Mouse (Mus musculus): ENCODE measurements around the gene Hist1h2bg.
A peak's percentile ranks its signal among the peaks of the same experiment; 100 is the strongest.
"Not testable (repeated sequence)": the region's sequence is repeated elsewhere in the genome, so short reads cannot be mapped to it uniquely, and the experiment has no call there.

The Hist1h2bg gene

GRCm38 (mm10) chr13:23539821-23540220 lies 31.4 kb upstream of the Hist1h2bg start:
- DNase-seq: not testable (repeated sequence)

GRCm38 (mm10) chr13:23541497-23541896 lies 29.7 kb upstream of the Hist1h2bg start:
- no peak for DNase-seq

DNA sequence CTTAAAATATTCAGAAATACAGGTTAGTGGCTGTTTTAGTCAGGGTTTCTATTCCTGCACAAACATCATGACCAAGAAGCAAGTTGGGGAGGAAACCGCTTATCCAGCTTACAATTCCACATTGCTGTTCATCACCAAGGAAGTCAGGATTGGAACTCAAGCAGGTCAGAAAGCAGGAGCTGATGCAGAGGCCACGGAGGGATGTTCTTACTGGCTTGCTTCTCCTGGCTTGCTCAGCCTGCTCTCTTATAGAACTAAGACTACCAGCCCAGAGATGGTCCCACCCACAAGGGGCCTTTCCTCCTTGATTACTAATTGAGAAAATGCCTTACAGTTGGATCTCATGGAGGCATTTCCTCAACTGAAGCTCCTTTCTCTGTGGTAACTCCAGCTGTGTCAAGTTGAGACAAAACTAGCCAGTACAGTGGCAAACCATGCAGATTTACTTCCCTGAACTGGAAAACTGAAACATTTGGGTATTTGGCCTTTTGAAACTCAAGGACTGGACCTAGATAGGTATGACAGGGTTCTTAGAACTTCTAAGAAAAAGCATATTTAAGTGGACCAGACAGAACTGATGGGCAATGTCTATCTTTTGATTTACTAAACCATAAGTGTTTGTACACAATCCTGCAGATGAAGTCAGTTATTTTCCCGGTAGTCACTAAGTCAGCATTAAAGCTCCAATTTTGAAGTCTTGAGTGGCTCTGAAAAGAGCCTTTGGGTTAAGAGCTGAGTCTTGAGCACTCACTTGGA lies 28.8 kb upstream of the Hist1h2bg start:
- not testable (repeated sequence) for DNase-seq

- DNase-seq: peak; percentile 74 to 84
These were observed 28.1 kb upstream of the Hist1h2bg start, which contains the start of gene Hist1h2bh for GRCm38 (mm10) chr13:23542999-23543607. TSS of gene Hist1h2bh (minus strand) at chr13:23543392.

DNA sequence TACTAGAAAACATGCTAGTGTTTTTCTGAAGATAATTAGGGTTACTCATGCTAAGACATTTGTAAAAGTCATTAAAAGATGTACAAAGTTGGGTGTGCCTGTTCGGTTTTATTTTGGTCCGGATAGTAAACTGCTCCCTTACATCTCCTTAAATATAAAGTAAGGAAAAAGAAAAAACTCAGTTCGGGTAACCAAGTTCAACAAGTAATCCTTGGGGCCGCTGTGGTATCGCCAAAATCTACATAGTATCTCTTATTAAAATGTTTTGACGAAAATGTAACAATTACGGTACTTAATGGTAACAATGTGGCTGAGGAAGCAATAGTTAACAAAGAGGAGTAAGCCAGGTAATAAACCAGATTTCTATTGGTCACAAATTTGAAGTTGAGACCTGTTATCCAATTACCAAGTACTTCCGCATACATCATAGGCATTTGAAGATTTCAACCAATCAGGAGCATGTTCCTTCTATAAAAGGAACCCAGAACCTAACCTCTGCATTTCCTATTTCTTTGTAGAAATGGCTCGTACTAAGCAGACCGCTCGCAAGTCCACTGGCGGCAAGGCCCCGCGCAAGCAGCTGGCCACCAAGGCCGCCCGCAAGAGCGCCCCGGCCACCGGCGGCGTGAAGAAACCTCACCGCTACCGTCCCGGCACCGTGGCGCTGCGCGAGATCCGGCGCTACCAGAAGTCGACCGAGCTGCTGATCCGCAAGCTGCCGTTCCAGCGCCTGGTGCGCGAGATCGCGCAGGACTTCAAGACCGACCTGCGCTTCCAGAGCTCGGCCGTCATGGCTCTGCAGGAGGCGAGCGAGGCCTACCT lies 27.0 kb upstream of the Hist1h2bg start, which contains the start of gene Hist1h3f:
Gene Hist1h3f (plus strand): TSS at position 88 of the 822 bp plus-strand sequence.
- peak; percentile 62 to 70 for DNase-seq

GRCm38 (mm10) chr13:23544787-23545120 lies 26.4 kb upstream of the Hist1h2bg start:
- DNase-seq: not testable (repeated sequence)

DNA sequence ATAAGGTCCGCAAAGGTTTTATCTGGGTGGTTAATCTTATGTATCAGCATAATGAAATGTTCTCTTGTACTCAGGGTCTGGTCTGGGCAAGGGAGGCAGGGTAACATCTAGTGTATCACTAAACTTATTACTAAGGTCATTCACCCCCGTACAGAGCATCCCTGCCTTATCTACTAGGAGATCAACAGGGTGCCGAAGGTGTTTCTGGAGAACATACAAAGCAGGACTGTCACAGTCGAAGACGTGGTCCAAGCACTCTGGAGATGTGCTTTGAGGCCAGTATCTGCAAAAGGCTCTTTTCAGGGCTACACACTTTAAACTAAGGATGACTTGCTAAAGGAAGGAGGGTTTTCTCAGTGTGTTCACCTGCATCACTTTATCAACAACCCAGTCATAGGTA lies 24.5 kb upstream of the Hist1h2bg start:
- no peak for DNase-seq

DNA sequence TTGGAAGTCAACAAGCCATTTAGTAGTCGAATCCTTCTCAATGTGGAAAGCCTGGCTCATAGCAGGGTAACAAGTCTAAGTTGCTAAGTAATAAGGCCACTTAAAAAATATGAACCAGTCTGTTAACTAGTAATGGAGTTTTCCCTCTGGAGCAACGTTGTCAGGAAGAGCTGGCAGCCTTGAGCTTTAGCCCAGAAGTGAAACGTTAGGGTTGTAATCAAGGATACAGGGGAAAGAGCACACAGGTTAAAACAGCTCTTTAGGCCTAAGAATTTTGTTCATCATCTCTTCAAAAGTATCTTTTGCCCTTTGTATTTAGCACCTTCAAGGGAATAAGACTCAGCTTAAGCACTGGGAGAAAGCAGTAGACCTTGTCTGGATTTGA lies 20.4 kb upstream of the Hist1h2bg start:
- no peak for DNase-seq

DNA sequence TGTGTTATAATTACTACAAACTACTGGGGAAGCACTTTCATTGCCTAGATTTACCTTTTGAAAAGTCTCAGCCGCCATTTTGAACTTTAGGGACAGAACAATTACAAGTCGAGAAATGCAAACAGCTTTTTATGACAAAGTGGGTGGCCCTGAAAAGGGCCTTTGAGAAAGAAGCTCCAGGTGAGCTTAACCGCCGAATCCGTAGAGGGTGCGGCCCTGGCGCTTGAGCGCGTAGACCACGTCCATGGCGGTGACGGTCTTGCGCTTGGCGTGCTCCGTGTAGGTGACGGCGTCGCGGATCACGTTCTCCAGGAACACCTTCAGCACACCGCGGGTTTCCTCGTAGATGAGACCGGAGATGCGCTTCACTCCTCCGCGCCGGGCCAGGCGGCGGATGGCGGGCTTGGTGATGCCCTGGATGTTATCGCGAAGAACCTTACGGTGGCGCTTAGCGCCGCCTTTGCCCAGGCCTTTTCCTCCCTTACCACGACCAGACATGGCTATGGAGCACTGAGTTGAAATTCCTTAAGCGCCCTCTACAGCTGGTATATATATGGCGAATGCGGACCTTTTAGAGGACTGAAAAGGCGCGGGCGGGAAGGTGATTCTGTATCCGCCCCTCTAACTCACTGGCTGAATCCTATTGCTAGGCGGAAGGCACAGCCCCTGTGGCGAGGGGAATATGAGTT lies 19.9 kb upstream of the Hist1h2bg start, which contains the start of gene Hist1h4f:
Gene Hist1h4f (minus strand): TSS at position 503 of the 689 bp plus-strand sequence.
- DNase-seq: peak; percentile 81 to 90

DNA sequence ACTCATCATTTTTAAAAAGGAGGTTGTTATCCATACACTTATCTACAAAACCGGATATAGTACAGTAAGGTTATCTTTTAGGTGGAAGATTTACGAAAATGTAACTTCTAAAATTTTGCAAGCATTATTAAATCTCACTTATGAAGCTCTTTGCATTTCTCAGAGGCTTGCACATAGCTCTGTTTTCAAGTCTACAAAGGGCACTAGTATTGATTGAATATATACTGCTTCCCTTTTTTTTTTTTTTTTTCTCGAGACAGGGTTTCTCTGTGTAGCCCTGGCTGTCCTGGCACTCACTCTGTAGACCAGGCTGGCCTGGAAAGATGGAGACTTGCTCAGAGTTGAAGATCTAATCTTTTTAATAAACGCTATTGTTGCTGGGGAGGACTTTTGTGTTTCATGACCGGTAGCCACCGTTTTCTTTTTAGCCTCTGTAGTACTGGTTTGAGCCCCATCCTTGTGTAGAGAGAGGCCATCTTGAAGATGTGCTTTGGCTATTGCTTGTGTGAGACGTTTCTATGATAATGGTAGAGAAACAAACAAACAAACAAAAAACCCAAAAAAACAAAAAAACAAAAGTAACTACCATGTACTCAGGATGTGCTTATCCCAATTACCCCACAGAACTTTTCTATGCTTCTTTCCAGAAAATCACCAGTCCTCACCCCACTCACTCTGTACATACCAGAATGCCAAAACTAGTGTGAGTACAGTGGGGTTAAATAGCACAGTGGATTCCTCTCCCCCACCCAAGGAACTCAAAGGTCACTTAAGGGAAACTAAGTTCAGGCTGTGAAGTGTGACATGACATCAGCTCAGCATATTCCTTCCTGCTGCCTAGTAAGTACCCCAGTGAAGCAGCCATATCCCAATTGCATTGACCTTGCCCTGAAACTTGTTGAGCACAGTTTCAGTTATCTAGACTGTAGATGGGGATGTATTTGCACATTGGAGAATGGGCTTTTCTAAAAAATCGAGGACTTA lies 19.0 kb upstream of the Hist1h2bg start:
- DNase-seq: no peak

DNA sequence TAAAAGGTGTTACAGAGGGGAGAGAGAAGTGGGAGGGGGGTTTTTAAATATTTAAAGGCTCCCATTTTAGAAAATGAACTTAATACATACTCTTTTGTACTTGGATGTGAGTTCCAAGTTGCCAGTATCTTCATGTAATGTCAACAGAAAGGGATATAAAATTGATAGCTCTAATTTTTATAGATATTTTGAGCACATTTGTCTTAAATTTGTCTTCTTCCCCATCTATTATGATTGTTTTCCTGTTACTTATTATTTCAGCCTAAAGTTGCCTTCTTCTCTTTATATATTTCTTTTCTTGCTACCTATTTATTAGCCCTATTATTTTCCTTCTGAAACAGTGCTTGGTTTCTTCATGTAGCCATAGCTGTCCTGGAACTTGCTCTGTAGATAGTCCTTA lies 18.2 kb upstream of the Hist1h2bg start, which contains the start of gene Hist1h1d:
Gene Hist1h1d (plus strand): TSS at position 301 of the 400 bp plus-strand sequence.
- DNase-seq: no peak

- no peak for DNase-seq
These were observed 16.8 kb upstream of the Hist1h2bg start for GRCm38 (mm10) chr13:23554393-23554792.

DNA sequence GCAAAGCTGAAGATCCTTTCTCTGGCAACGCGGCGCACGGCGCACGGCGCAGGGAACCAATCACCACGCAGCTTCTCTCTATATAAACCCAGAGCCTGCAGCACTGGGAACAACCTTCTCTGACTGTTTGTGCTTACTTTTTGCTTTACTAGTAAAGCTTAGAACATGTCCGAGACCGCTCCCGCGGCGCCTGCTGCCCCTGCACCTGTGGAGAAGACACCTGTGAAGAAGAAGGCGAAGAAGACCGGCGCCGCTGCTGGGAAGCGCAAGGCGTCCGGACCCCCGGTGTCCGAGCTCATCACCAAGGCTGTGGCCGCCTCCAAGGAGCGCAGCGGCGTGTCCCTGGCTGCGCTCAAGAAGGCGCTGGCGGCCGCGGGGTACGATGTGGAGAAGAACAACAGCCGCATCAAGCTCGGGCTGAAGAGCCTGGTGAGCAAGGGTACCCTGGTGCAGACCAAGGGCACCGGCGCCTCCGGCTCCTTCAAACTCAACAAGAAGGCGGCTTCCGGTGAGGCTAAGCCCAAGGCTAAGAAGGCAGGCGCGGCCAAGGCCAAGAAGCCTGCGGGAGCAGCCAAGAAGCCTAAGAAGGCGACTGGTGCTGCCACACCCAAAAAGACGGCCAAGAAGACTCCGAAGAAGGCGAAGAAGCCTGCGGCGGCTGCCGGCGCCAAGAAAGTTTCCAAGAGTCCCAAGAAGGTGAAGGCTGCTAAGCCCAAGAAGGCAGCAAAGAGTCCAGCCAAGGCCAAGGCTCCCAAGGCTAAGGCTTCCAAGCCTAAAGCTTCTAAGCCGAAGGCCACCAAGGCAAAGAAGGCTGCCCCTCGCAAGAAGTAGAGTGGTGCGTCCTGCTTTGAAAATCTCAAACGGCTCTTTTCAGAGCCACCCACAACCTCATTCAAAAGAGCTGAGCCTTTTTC lies 16.0 kb upstream of the Hist1h2bg start:
- peak; percentile 64 to 70 for DNase-seq

DNA sequence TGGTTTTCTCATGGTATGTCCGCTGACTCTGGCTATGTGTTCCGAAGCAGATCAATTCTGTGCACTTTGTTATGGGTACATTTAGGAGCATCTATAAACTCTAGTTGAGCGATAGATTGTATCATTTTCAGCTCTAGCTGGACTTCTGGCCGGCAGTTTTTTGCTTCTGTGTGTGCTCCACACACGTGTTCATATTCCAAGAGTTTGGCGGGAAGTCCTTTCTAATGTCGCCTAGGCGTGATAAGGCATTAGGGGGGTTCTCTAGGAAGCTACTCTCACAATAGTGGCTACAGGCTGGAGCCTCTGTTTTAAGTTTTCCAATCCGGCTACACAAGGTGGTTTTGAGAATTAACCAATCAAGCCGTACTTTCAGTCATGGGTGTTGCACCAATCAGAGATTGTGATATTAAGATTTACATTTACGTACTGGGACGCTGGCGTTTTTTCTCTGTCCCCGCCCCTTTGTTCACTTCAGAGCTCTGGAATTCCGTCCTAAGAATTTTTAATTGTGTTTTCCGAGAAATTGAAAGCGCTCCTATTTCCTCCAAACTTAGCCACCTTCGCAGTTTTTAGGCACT lies 15.3 kb upstream of the Hist1h2bg start:
- peak; percentile 51 to 81 for DNase-seq

GRCm38 (mm10) chr13:23556906-23557305 lies 14.3 kb upstream of the Hist1h2bg start:
- no peak for DNase-seq

GRCm38 (mm10) chr13:23560699-23561098 lies 10.5 kb upstream of the Hist1h2bg start:
- DNase-seq: not testable (repeated sequence)

- not testable (repeated sequence) for DNase-seq
These were observed 9.7 kb upstream of the Hist1h2bg start for GRCm38 (mm10) chr13:23561531-23561882.

DNA sequence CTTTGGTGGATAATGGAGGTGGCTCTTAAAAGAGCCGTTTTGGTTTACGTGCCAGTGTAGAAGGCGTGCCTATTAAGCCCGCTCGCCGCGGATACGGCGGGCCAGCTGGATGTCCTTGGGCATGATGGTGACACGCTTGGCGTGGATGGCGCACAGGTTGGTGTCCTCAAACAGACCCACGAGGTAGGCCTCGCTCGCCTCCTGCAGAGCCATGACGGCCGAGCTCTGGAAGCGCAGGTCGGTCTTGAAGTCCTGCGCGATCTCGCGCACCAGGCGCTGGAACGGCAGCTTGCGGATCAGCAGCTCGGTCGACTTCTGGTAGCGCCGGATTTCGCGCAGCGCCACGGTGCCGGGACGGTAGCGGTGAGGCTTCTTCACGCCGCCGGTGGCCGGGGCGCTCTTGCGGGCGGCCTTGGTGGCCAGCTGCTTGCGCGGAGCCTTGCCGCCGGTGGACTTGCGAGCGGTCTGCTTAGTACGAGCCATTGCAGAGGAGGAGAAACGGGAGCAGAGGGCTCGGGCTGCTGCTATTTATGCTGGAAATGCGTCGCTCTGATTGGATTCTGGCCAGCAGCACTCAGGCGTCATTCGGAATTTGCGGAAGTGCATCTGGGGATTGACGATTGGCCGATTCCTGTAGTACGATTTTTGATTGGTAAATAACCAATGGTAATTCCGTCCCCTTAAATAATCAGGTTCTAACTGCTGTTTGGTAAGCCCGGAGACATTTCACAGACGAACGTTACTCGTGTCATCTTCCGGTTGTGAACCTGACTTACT lies 9.1 kb upstream of the Hist1h2bg start, which contains the start of gene Hist1h3e:
Gene Hist1h3e (minus strand): TSS at position 487 of the 777 bp plus-strand sequence.
- DNase-seq: peak; percentile 92 to 94
